In genomic region chr12:16001811-16002210, GRCm38 (mm10) we compare ENCODE assay signal across 17 mouse cellular contexts.
A peak's percentile ranks its signal among the peaks of the same experiment; 100 is the strongest.
DNase-seq lines count a peak whose midpoint lies in the region; ATAC-seq lines count a peak whose summit lies in the region.
"Had no signal": no experiment of that assay in that cellular context is flagged by ENCODE, and none has a peak within 500 bp of the region (broad histone marks: within the 10 kb centered on the region; RNA-seq: fewer than 3 reads in every experiment).

No protein-coding gene starts in this region.

- H3K4me2 ChIP-seq in midbrain, embryonic 11.5 days: no peak overlapping the region
- H3K4me2 ChIP-seq in midbrain, embryonic 14.5 days (ENCODE audit: low read length): no peak overlapping the region
- H3K4me2 ChIP-seq: embryonic facial prominence, embryonic 12.5 days; forebrain, embryonic 13.5 days; forebrain, embryonic 15.5 days had no signal

- H3K27ac ChIP-seq in midbrain, embryonic 11.5 days (ENCODE audit: low read depth, low read length): no peak overlapping the region
- no peak overlapping the region for H3K27ac ChIP-seq in midbrain, embryonic 14.5 days (replicated peaks; ENCODE audit: low read depth, low read length)
- H3K27ac ChIP-seq: embryonic facial prominence, embryonic 10.5 days; embryonic facial prominence, embryonic 12.5 days; forebrain, embryonic 13.5 days; forebrain, embryonic 15.5 days had no signal

- H3K4me1 ChIP-seq in midbrain, embryonic 11.5 days (ENCODE audit: control insufficient read depth, insufficient read depth, low read length): no peaks in the 10 kb centered on the region
- H3K4me1 ChIP-seq in midbrain, embryonic 14.5 days (ENCODE audit: control insufficient read depth, insufficient read depth, low read length): no peaks in the 10 kb centered on the region
- H3K4me1 ChIP-seq: embryonic facial prominence, embryonic 10.5 days; embryonic facial prominence, embryonic 12.5 days; forebrain, embryonic 13.5 days; forebrain, embryonic 15.5 days had no signal

- H3K4me3 ChIP-seq in midbrain, embryonic 11.5 days (ENCODE audit: low read depth, low read length): no peak overlapping the region
- no peak overlapping the region for H3K4me3 ChIP-seq in midbrain, embryonic 14.5 days (replicated peaks; ENCODE audit: low read depth, low read length)
- H3K4me3 ChIP-seq: embryonic facial prominence, embryonic 10.5 days; embryonic facial prominence, embryonic 12.5 days; forebrain, embryonic 13.5 days; forebrain, embryonic 15.5 days had no signal

- no peak overlapping the region for H3K9ac ChIP-seq in midbrain, embryonic 11.5 days (ENCODE audit: low read length)
- H3K9ac ChIP-seq in midbrain, embryonic 14.5 days (replicated peaks; ENCODE audit: low read length): no peak overlapping the region
- H3K9ac ChIP-seq: embryonic facial prominence, embryonic 12.5 days; forebrain, embryonic 13.5 days; forebrain, embryonic 15.5 days; forebrain, postnatal 0 days had no signal

- DNase-seq in heart, adult 11 months: peak; percentile 59
- no peak for DNase-seq in heart, adult 18-20 months
- peak; percentile 68 for DNase-seq in midbrain, embryonic 11.5 days (ENCODE audit: low spot score, missing footprints)
- no peak for DNase-seq in midbrain, embryonic 14.5 days
- DNase-seq in left cerebral cortex, adult 11 months (ENCODE audit: low spot score): no peak
- DNase-seq: adrenal gland, postnatal 10 days; adrenal gland, postnatal 25 days; cerebellum, adult 11-12 months; cerebellum, adult 2 months; cerebellum, adult 9-10 months; cerebellum, postnatal 10 days; cerebellum, postnatal 25 days; forebrain, postnatal 0 days had no signal

- no peaks in the 10 kb centered on the region for H3K9me3 ChIP-seq in midbrain, embryonic 11.5 days (ENCODE audit: control insufficient read depth, low read length)
- H3K9me3 ChIP-seq in midbrain, embryonic 14.5 days (ENCODE audit: control insufficient read depth, low read length): no peaks in the 10 kb centered on the region
- H3K9me3 ChIP-seq: embryonic facial prominence, embryonic 10.5 days; embryonic facial prominence, embryonic 12.5 days; forebrain, embryonic 13.5 days; forebrain, embryonic 15.5 days had no signal

- 87% methylated on average over 7 of the region's 7 CpGs for WGBS in midbrain, embryonic 11.5 days
- 90% methylated on average over 7 of the region's 7 CpGs for WGBS in midbrain, embryonic 14.5 days

- no peaks in the 10 kb centered on the region for H3K36me3 ChIP-seq in midbrain, embryonic 11.5 days (ENCODE audit: control insufficient read depth, insufficient read depth, low read length)
- no peaks in the 10 kb centered on the region for H3K36me3 ChIP-seq in midbrain, embryonic 14.5 days (ENCODE audit: control insufficient read depth, insufficient read depth, low read length)
- H3K36me3 ChIP-seq: embryonic facial prominence, embryonic 10.5 days; embryonic facial prominence, embryonic 12.5 days; forebrain, embryonic 15.5 days had no signal

- H3K27me3 ChIP-seq in midbrain, embryonic 11.5 days (ENCODE audit: control insufficient read depth, insufficient read depth, low read length): no peaks in the 10 kb centered on the region
- no peaks in the 10 kb centered on the region for H3K27me3 ChIP-seq in midbrain, embryonic 14.5 days (ENCODE audit: control insufficient read depth, insufficient read depth, low read length)
- H3K27me3 ChIP-seq: embryonic facial prominence, embryonic 12.5 days; forebrain, embryonic 13.5 days; forebrain, embryonic 15.5 days had no signal

- ATAC-seq in midbrain, embryonic 11.5 days (ENCODE audit: low FRiP score): no peak
- no peak for ATAC-seq in midbrain, embryonic 14.5 days (ENCODE audit: low FRiP score, low TSS enrichment)
- ATAC-seq: forebrain, embryonic 13.5 days; forebrain, embryonic 15.5 days; forebrain, postnatal 0 days had no signal

Comparison
In these comparisons a context has a peak if more than half of its experiments do, and no peak if none do; other contexts are left out.
1. DNase-seq: peak in heart, adult 11 months (single experiment) and midbrain, embryonic 11.5 days (single experiment); none in heart, adult 18-20 months (0 of 2), midbrain, embryonic 14.5 days (single experiment) and left cerebral cortex, adult 11 months (single experiment).